18 mouse cellular contexts compared by ENCODE assay signal in genomic region chr15:83845734-83846133, GRCm38 (mm10).
DNase-seq lines count a peak whose midpoint lies in the region; ATAC-seq lines count a peak whose summit lies in the region.
"Had no signal": no experiment of that assay in that cellular context is flagged by ENCODE, and none has a peak within 500 bp of the region (broad histone marks: within the 10 kb centered on the region; RNA-seq: fewer than 3 reads in every experiment).

No protein-coding gene starts in this region.

- WGBS in heart, embryonic 10.5 days = 39% methylated on average over 11 of the region's 11 CpGs
- 20% methylated on average over 11 of the region's 11 CpGs for WGBS in forebrain, embryonic 13.5 days
- WGBS in hindbrain, embryonic 15.5 days = 21% methylated on average over 11 of the region's 11 CpGs
- 26% methylated on average over 11 of the region's 11 CpGs for WGBS in neural tube, embryonic 15.5 days

- DNase-seq in heart, embryonic 10.5 days (ENCODE audit: low spot score) = no peak
- no peak for DNase-seq in heart, adult 11 months
- DNase-seq in thymus, postnatal 14 days = no peak
- DNase-seq in cerebellum, adult 11 months = no peak
- DNase-seq: adrenal gland, adult 8-10 months; cerebellum, adult 9-11 months; gastrocnemius, postnatal 14 days; heart, postnatal 4 days; kidney, adult 2 months; kidney, postnatal 4 days; lung, adult 18-20 months had no signal

- H3K4me3 ChIP-seq in heart, embryonic 10.5 days = peak overlapping the region; percentile 6; the same call in 1 of the 2 replicates
- H3K4me3 ChIP-seq in forebrain, embryonic 13.5 days = no peak overlapping the region
- H3K4me3 ChIP-seq in hindbrain, embryonic 15.5 days = no peak overlapping the region
- H3K4me3 ChIP-seq in neural tube, embryonic 15.5 days (replicated peaks) = no peak overlapping the region
- H3K4me3 ChIP-seq: embryonic facial prominence, embryonic 12.5 days; heart, embryonic 12.5 days; limb, embryonic 13.5 days had no signal

- H3K9me3 ChIP-seq in heart, embryonic 10.5 days = no peaks in the 10 kb centered on the region
- H3K9me3 ChIP-seq in forebrain, embryonic 13.5 days (replicated peaks) = no peaks in the 10 kb centered on the region
- H3K9me3 ChIP-seq in hindbrain, embryonic 15.5 days = no peaks in the 10 kb centered on the region
- H3K9me3 ChIP-seq in neural tube, embryonic 15.5 days (replicated peaks) = no peaks in the 10 kb centered on the region
- H3K9me3 ChIP-seq: embryonic facial prominence, embryonic 12.5 days; heart, embryonic 12.5 days; limb, embryonic 13.5 days had no signal

- no peaks in the 10 kb centered on the region for H3K36me3 ChIP-seq in heart, embryonic 10.5 days
- H3K36me3 ChIP-seq in forebrain, embryonic 13.5 days (ENCODE audit: poor library complexity, severe bottlenecking) = no peaks in the 10 kb centered on the region
- H3K36me3 ChIP-seq in hindbrain, embryonic 15.5 days = no peaks in the 10 kb centered on the region
- no peaks in the 10 kb centered on the region for H3K36me3 ChIP-seq in neural tube, embryonic 15.5 days
- H3K36me3 ChIP-seq: embryonic facial prominence, embryonic 12.5 days; heart, embryonic 12.5 days; limb, embryonic 13.5 days had no signal

- peaks cover 37% of the 10 kb centered on the region for H3K4me1 ChIP-seq in heart, embryonic 10.5 days
- peaks cover 85% of the 10 kb centered on the region for H3K4me1 ChIP-seq in forebrain, embryonic 13.5 days
- H3K4me1 ChIP-seq in hindbrain, embryonic 15.5 days (replicated peaks) = peaks cover 71% of the 10 kb centered on the region
- peaks cover 63% of the 10 kb centered on the region for H3K4me1 ChIP-seq in neural tube, embryonic 15.5 days
- H3K4me1 ChIP-seq: limb, embryonic 13.5 days had no signal

- H3K4me2 ChIP-seq in forebrain, embryonic 13.5 days = no peak overlapping the region
- no peak overlapping the region for H3K4me2 ChIP-seq in hindbrain, embryonic 15.5 days
- H3K4me2 ChIP-seq in neural tube, embryonic 15.5 days = peak overlapping the region; percentile 20; the same call in 1 of the 2 replicates
- H3K4me2 ChIP-seq: embryonic facial prominence, embryonic 12.5 days; heart, embryonic 12.5 days; limb, embryonic 13.5 days had no signal

- ATAC-seq in forebrain, embryonic 13.5 days = peak; percentile 33
- ATAC-seq in hindbrain, embryonic 15.5 days (ENCODE audit: low FRiP score, low read depth) = 0 out of 2 replicates have a peak, but pooled peaks have one; percentile 8
- peak; percentile 36; the same call in 1 of the 2 replicates for ATAC-seq in neural tube, embryonic 15.5 days (ENCODE audit: low FRiP score)
- no peak for ATAC-seq in CD4-positive, CD25-positive, alpha-beta regulatory T cell, adult 4 months

- H3K9ac ChIP-seq in forebrain, embryonic 13.5 days = no peak overlapping the region
- no peak overlapping the region for H3K9ac ChIP-seq in hindbrain, embryonic 15.5 days
- H3K9ac ChIP-seq in neural tube, embryonic 15.5 days (replicated peaks) = no peak overlapping the region; the same call in 1 of the 2 replicates
- H3K9ac ChIP-seq: embryonic facial prominence, embryonic 12.5 days; heart, embryonic 12.5 days; limb, embryonic 13.5 days had no signal

- H3K27ac ChIP-seq in heart, embryonic 10.5 days = no peak overlapping the region
- peak overlapping the region; percentile 70 for H3K27ac ChIP-seq in forebrain, embryonic 13.5 days
- H3K27ac ChIP-seq in hindbrain, embryonic 15.5 days (replicated peaks) = no peak overlapping the region
- no peak overlapping the region for H3K27ac ChIP-seq in neural tube, embryonic 15.5 days (replicated peaks)
- H3K27ac ChIP-seq: embryonic facial prominence, embryonic 12.5 days; limb, embryonic 13.5 days had no signal

- peaks cover 27% of the 10 kb centered on the region for H3K27me3 ChIP-seq in heart, embryonic 10.5 days (ENCODE audit: insufficient read depth, poor library complexity, severe bottlenecking)
- H3K27me3 ChIP-seq in forebrain, embryonic 13.5 days = no peaks in the 10 kb centered on the region
- no peaks in the 10 kb centered on the region for H3K27me3 ChIP-seq in hindbrain, embryonic 15.5 days
- H3K27me3 ChIP-seq in neural tube, embryonic 15.5 days (replicated peaks) = no peaks in the 10 kb centered on the region
